Mouse (Mus musculus) spleen, postnatal 14 days (tissue): Measurements from ENCODE around the gene Tas2r135.

ENCODE experiments used
- DNase-seq, 2 experiments: peaks; one replicate each; pipeline ENCODE4 v3.0.0; 2021 to 2022; ENCODE audit warnings: low spot score in 2 of 2

The Tas2r135 gene

DNA sequence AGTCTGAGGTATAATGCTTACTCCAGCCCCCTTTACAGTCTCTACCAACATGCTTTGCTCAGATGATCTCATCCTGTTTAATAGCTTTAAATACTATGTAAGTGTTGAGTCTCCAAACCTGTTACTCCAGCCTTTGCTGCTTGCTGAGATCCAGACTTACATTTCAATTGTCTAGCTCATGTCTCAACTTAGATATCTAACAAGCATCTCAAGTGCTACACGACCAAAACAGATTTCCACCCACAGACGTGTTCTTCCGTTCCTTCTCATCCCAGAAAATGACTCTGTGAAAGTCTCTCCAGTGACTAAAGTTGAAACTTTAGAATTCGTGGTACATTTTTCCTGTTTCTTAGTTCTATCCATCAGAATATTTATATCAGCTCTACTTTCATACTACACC is 21.1 kb downstream of the Tas2r135 start:
- DNase-seq, result no peak

GRCm38 (mm10) chr6:42433554-42433953 is 28.3 kb downstream of the Tas2r135 start:
- DNase-seq, result no peak

- no peak for DNase-seq
These were observed 29.2 kb downstream of the Tas2r135 start, which contains the start of gene Tas2r126 for GRCm38 (mm10) chr6:42434446-42434845. TSS of gene Tas2r126 (plus strand) at chr6:42434535.

GRCm38 (mm10) chr6:42435490-42435889 is 30.3 kb downstream of the Tas2r135 start:
- DNase-seq, result no peak

GRCm38 (mm10) chr6:42441395-42441794 is 36.2 kb downstream of the Tas2r135 start:
- no peak for DNase-seq

- no peak for DNase-seq
These were observed 39.3 kb downstream of the Tas2r135 start for GRCm38 (mm10) chr6:42444491-42444890.

GRCm38 (mm10) chr6:42447381-42447780 is 42.1 kb downstream of the Tas2r135 start:
- DNase-seq, result no peak
